Mouse (Mus musculus): Measurements from ENCODE around the gene Lhx3.

GRCm38 (mm10) chr2:26153295-26153694, 54.8 kb downstream of the Lhx3 start:
- TF ChIP-seq POLR2A (IDR thresholded peaks at IDR 0.05; ENCODE audit: insufficient read length, low read depth) (no peak), MYOG (IDR thresholded peaks at IDR 0.05; ENCODE audit: control insufficient read depth in 1 of 3, insufficient read depth in 1 of 3, insufficient read length in 2 of 3, low read depth in 2 of 3) (no peak), USF1 (IDR thresholded peaks at IDR 0.05; ENCODE audit: low read depth) (no peak), REST (IDR thresholded peaks at IDR 0.05; ENCODE audit: insufficient read depth, insufficient read length) (no peak), POLR2AphosphoS2 (IDR thresholded peaks at IDR 0.05; ENCODE audit: insufficient read length, low read depth) (no peak), MAX (IDR thresholded peaks at IDR 0.05; ENCODE audit: low read depth) (no peak), TCF12 (IDR thresholded peaks at IDR 0.05; ENCODE audit: insufficient read depth, poor library complexity, severe bottlenecking) (no peak), SRF (IDR thresholded peaks at IDR 0.05; ENCODE audit: control insufficient read depth, insufficient read length, low read depth) (no peak), E2F4 (IDR thresholded peaks at IDR 0.05; ENCODE audit: insufficient read depth) (no peak), MYOD1 (IDR thresholded peaks at IDR 0.05; ENCODE audit: control insufficient read depth in 1 of 3, insufficient read length in 2 of 3, low read depth in 2 of 3) (no peak), CEBPB (IDR thresholded peaks at IDR 0.05; ENCODE audit: insufficient read depth, poor library complexity, severe bottlenecking) (no peak), TCF3 (IDR thresholded peaks at IDR 0.05; ENCODE audit: insufficient read length, low read depth) (no peak)

Measured in myocyte (in vitro differentiated cells).